Mouse (Mus musculus): ENCODE results near the gene Gopc. TPM values are rescaled to one million over a fixed set of nuclear protein-coding genes. Genes with fewer than 3 reads are reported as not detected.

Gopc gene
- 23.0 and 24.1 TPM in 2 replicates for polyA plus RNA-seq (2016; fragmentation: Nextera tagmentation; extraction: Ambion mirVana)

DNA sequence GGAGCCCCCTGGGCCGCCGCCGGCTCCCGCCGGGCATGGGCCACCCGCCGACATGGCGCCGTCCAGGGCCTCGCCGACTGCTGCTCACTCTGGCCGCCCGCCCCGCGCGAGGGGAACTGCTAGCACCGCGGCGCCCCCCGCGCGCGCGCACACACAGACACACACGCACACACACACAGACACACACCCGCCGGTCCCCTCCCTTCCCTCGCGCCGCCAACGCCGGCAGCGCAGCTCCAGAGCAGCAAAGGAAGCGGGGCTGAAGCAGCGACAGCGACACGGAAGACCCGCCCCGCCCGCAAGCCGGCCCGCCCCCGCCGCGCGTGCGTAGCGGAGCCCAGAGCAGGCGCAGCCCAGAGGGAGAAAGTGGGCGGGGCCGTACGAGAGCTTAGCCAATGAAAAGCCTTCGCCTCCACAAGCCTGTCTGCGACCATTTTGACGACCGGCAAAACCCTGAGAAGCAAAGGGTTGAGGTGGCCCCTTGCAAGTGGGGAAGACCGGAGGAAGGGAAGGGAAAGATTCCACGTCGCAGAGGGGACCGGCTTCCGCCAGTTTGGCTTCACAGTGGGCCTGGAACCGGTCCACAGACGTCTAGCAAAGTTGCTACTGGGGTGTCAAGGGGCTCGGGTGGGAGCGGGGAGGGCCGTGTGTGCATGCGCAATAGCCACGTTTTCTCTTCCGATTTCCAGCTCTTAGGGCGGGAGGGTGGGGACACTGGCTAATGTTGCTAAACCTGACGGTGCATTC is at the start of gene Gopc:
Gene Gopc (minus strand): TSS at position 280 of the 747 bp plus-strand sequence.
- ATAC-seq (ENCODE audit: low FRiP score): peak; percentile 97
- Histone ChIP-seq H3K9me3 (no peaks in the 10 kb centered on the region), H3K9ac (peak within 1 kb of the TSS; percentile 89), H3K4me3 (replicated peaks) (peak within 1 kb of the TSS; percentile 89), H3K36me3 (replicated peaks) (no peaks in the 10 kb centered on the region), H3K4me1 (peaks cover 11% of the 10 kb centered on the region), H3K27me3 (no peaks in the 10 kb centered on the region), H3K4me2 (peak within 1 kb of the TSS; percentile 83), H3K27ac (peak within 1 kb of the TSS; percentile 94)
- WGBS: under 1% methylated on average over 68 of the region's 71 CpGs

GRCm38 (mm10) chr10:52430953-52431352 is 49.0 kb upstream of the Gopc start:
- Histone ChIP-seq H3K4me1 (peaks cover 9% of the 10 kb centered on the region), H3K4me3 (replicated peaks) (no peak overlapping the region), H3K4me2 (no peak overlapping the region), H3K27ac (no peak overlapping the region), H3K36me3 (replicated peaks) (peaks cover 55% of the 10 kb centered on the region), H3K9ac (no peak overlapping the region), H3K27me3 (no peaks in the 10 kb centered on the region), H3K9me3 (no peaks in the 10 kb centered on the region)
- no peak for ATAC-seq (ENCODE audit: low FRiP score)
- 93% methylated on average over 1 of the region's 1 CpGs for WGBS

DNA sequence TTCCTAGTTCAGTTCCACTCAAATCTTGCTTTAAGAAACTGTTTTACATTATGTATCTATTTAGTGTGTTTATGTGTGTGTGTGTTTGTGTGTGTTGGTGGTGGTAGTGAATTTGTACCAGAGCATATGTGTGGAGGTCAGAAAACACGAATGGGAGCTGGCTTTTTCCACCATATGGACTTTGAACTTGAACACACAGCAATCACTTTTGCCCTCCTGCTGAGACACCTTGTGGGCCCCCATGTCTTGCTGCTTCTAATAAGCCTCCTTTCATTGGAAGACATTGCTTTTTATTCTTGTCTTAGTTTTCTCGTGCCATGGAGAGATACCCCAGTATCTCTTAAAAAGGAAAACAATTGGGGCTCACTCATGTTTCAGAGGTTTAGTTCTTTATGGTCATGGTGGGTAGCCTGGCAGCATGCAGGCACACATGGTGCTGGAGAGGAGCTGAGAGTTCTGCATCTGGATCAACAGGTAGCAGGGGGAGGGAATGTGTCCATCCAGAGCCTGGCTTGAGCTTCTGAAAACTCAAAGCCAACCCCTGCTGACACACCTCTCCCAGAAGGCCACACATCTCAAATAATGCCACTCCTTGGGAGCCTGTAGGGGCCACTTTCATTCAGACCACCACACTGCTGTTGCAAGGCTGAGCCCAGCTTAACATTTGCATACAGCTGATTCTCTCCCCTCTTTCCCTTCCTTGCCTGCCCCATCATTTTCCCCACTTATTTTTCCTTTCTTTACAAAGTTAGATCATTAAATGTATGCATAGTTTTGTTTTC is 45.9 kb upstream of the Gopc start:
- H3K36me3 ChIP-seq (replicated peaks): peaks cover 28% of the 10 kb centered on the region
- H3K4me3 ChIP-seq (replicated peaks): no peak overlapping the region
- no peak overlapping the region for H3K27ac ChIP-seq
- ATAC-seq (ENCODE audit: low FRiP score): peak; percentile 71; the same call in 1 of the 2 replicates
- peaks cover 9% of the 10 kb centered on the region for H3K4me1 ChIP-seq
- H3K9me3 ChIP-seq: no peaks in the 10 kb centered on the region
- no peak overlapping the region for H3K9ac ChIP-seq
- 32% methylated on average over 2 of the region's 2 CpGs for WGBS
- H3K4me2 ChIP-seq: no peak overlapping the region
- no peaks in the 10 kb centered on the region for H3K27me3 ChIP-seq

GRCm38 (mm10) chr10:52426314-52426980 is 44.5 kb upstream of the Gopc start:
- no peaks in the 10 kb centered on the region for H3K9me3 ChIP-seq
- H3K9ac ChIP-seq: no peak overlapping the region
- H3K4me1 ChIP-seq: peaks cover 9% of the 10 kb centered on the region
- ATAC-seq (ENCODE audit: low FRiP score): no peak
- no peaks in the 10 kb centered on the region for H3K27me3 ChIP-seq
- 91% methylated on average over 7 of the region's 7 CpGs for WGBS
- no peak overlapping the region for H3K4me2 ChIP-seq
- peaks cover 17% of the 10 kb centered on the region for H3K36me3 ChIP-seq (replicated peaks)
- no peak overlapping the region for H3K27ac ChIP-seq
- H3K4me3 ChIP-seq (replicated peaks): no peak overlapping the region

- ATAC-seq (ENCODE audit: low FRiP score): no peak
- Histone ChIP-seq H3K27me3 (no peaks in the 10 kb centered on the region), H3K4me2 (no peak overlapping the region), H3K27ac (no peak overlapping the region), H3K4me3 (replicated peaks) (no peak overlapping the region), H3K36me3 (replicated peaks) (no peaks in the 10 kb centered on the region), H3K9me3 (no peaks in the 10 kb centered on the region), H3K4me1 (peaks cover 31% of the 10 kb centered on the region), H3K9ac (no peak overlapping the region)
- WGBS: 76% methylated on average over 2 of the region's 2 CpGs
Observed at GRCm38 (mm10) chr10:52423097-52423496, 41.2 kb upstream of the Gopc start.

DNA sequence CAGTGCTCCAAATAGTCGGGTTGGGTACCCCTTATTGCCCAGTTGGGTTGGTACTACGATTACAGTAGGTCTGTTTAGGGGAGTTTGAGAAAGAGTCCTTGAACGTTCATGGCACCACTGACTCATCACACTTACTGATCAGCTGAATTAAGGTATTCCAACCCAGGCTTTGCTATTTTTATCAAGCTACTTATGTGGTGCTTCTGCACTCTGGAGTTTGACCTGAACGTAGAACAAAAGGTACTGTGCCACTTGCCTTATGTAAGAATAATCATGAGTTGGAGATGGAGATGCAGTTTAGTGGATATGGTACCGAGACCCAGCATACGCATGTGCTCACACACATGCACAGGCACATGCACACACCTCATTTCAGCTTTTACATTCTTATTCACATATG is 39.8 kb upstream of the Gopc start:
- Histone ChIP-seq H3K4me1 (peaks cover 22% of the 10 kb centered on the region), H3K4me3 (replicated peaks) (no peak overlapping the region), H3K4me2 (no peak overlapping the region), H3K27ac (no peak overlapping the region), H3K9ac (no peak overlapping the region), H3K36me3 (replicated peaks) (no peaks in the 10 kb centered on the region), H3K27me3 (no peaks in the 10 kb centered on the region), H3K9me3 (no peaks in the 10 kb centered on the region)
- no peak for ATAC-seq (ENCODE audit: low FRiP score)
- 95% methylated on average over 6 of the region's 6 CpGs for WGBS

DNA sequence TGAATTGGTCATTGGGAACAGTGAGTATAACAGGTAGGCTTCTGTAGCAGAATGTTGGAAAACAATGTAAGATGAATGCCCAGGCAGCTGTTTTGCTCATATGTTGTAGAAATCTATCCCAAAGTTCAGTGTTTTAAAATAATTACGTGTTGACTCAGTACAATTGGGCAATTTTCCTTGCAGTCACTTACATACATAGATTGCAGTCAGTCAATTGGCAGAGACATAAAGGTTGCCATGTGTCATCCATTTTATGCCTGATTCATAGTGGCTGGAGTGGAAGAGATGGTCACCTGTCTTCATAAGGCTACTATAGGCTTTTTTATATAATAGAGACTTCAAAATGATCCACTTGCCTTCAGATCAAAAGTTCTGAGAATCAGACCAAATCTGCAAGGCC is 38.6 kb upstream of the Gopc start:
- Histone ChIP-seq H3K4me3 (replicated peaks) (no peak overlapping the region), H3K9ac (no peak overlapping the region), H3K36me3 (replicated peaks) (no peaks in the 10 kb centered on the region), H3K27me3 (peaks cover 3% of the 10 kb centered on the region; the same call in 1 of the 2 replicates), H3K4me2 (no peak overlapping the region), H3K27ac (no peak overlapping the region), H3K9me3 (no peaks in the 10 kb centered on the region), H3K4me1 (peaks cover 22% of the 10 kb centered on the region)
- ATAC-seq (ENCODE audit: low FRiP score): no peak
- 90% methylated on average over 1 of the region's 1 CpGs for WGBS

GRCm38 (mm10) chr10:52419402-52419801 is 37.5 kb upstream of the Gopc start:
- no peaks in the 10 kb centered on the region for H3K36me3 ChIP-seq (replicated peaks)
- H3K9me3 ChIP-seq: no peaks in the 10 kb centered on the region
- H3K4me2 ChIP-seq: peak overlapping the region; percentile 76
- no peak overlapping the region for H3K9ac ChIP-seq
- peaks cover 22% of the 10 kb centered on the region for H3K4me1 ChIP-seq
- peaks cover 6% of the 10 kb centered on the region; the same call in 1 of the 2 replicates for H3K27me3 ChIP-seq
- H3K27ac ChIP-seq: no peak overlapping the region
- no peak for ATAC-seq (ENCODE audit: low FRiP score)
- WGBS: 87% methylated on average over 4 of the region's 4 CpGs
- no peak overlapping the region for H3K4me3 ChIP-seq (replicated peaks)

- ATAC-seq (ENCODE audit: low FRiP score): no peak
- 78% methylated on average over 5 of the region's 5 CpGs for WGBS
- Histone ChIP-seq H3K4me1 (peaks cover 22% of the 10 kb centered on the region), H3K4me2 (peak overlapping the region; percentile 76), H3K27me3 (peaks cover 6% of the 10 kb centered on the region; the same call in 1 of the 2 replicates), H3K4me3 (replicated peaks) (peak overlapping the region; percentile 95), H3K36me3 (replicated peaks) (no peaks in the 10 kb centered on the region), H3K9ac (peak overlapping the region; percentile 91), H3K9me3 (no peaks in the 10 kb centered on the region), H3K27ac (no peak overlapping the region)
Observed at GRCm38 (mm10) chr10:52418931-52419330, 37.0 kb upstream of the Gopc start.

DNA sequence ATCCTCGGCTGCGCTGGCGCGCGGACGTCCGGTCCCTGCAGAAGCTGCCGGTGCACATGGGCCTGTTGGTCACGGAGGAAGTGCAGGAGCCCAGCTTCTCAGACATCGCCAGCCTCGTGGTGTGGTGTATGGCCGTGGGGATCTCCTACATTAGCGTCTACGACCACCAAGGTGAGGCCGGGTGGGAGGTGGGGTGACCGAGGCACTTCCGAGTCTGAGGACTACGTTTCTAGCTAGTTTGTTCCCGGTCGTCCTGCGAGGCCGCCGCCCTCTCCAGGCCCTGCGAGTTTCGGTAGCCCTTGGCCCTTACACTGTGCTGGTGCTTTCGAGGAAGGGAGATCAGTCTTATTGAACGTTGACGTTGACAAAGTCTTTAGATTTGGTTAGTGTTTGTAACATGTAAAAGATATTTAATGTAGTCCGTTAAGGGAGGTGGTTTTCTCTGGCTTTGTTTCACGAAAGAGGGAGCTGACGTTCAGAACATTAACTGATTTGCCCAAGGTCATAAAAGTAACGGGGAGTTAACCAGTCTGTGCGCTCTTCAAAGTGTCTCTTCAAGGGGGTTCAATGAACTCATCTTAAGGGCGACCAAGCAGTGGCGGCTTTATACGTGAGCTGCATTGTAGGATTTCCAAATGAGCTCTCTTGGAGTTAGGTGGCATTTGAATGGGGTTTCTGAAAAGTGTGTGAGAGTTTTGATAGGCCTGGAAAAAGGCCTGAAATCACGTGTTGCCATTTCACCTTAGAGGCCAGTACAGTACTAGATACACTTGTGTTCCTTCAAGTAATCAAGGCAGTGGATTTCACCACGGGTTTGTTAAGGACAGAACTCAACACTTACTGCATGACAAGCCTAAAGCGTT is 36.3 kb upstream of the Gopc start:
- H3K27ac ChIP-seq: peak overlapping the region; percentile 93
- H3K4me3 ChIP-seq (replicated peaks): peak overlapping the region; percentile 95
- peak overlapping the region; percentile 76 for H3K4me2 ChIP-seq
- no peaks in the 10 kb centered on the region for H3K9me3 ChIP-seq
- peaks cover 22% of the 10 kb centered on the region for H3K4me1 ChIP-seq
- WGBS: 2% methylated on average over 39 of the region's 39 CpGs
- H3K27me3 ChIP-seq: peaks cover 6% of the 10 kb centered on the region; the same call in 1 of the 2 replicates
- ATAC-seq (ENCODE audit: low FRiP score): peak; percentile 65
- H3K36me3 ChIP-seq (replicated peaks): no peaks in the 10 kb centered on the region
- peak overlapping the region; percentile 91 for H3K9ac ChIP-seq

DNA sequence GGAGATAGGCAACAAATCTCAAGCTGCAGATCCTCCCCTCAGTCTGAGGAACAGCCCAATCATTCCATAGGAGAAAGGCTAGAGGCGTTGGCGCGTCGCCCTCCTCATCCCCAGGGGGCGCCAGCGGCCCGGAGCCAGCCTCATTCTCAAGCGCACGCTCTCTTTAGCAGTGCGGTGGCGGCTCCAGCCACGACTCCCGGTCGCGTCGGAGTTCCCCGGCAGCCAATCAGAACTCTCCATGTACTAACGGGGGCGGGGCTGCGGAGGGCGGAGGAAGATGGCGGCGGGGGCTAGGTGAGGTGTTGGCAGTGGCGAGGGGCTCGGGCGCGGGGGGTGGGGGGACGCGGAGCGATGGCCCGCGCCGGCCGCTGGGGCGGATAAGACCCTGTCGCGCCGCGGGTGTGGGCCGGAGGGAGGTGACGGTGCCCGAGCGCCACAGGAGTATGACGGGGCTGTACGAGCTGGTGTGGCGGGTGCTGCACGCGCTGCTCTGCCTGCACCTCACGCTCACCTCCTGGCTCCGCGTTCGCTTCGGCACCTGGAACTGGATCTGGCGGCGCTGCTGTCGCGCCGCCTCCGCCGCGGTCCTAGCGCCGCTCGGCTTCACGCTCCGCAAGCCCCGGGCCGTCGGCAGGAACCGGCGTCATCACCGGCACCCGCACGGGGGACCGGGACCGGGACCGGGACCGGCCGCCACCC is 35.5 kb upstream of the Gopc start, which contains the start of gene Nus1:
Gene Nus1 (plus strand): TSS at position 249 of the 699 bp plus-strand sequence.
- peak within 1 kb of the TSS; percentile 91 for H3K9ac ChIP-seq
- H3K9me3 ChIP-seq: no peaks in the 10 kb centered on the region
- H3K27me3 ChIP-seq: peaks cover 6% of the 10 kb centered on the region; the same call in 1 of the 2 replicates
- peak within 1 kb of the TSS; percentile 76 for H3K4me2 ChIP-seq
- under 1% methylated on average over 76 of the region's 79 CpGs for WGBS
- H3K4me3 ChIP-seq (replicated peaks): peak within 1 kb of the TSS; percentile 95
- H3K36me3 ChIP-seq (replicated peaks): no peaks in the 10 kb centered on the region
- ATAC-seq (ENCODE audit: low FRiP score): peak; percentile 99
- peak within 1 kb of the TSS; percentile 93 for H3K27ac ChIP-seq
- peaks cover 22% of the 10 kb centered on the region for H3K4me1 ChIP-seq
